Mouse (Mus musculus): ENCODE data around the gene Grin2b. TPM values are rescaled to one million over a fixed set of nuclear protein-coding genes. Genes with fewer than 3 reads are reported as not detected.

Gene Grin2b
- polyA plus RNA-seq, 1 experiment from 2014 or later = 0.45 TPM

DNA sequence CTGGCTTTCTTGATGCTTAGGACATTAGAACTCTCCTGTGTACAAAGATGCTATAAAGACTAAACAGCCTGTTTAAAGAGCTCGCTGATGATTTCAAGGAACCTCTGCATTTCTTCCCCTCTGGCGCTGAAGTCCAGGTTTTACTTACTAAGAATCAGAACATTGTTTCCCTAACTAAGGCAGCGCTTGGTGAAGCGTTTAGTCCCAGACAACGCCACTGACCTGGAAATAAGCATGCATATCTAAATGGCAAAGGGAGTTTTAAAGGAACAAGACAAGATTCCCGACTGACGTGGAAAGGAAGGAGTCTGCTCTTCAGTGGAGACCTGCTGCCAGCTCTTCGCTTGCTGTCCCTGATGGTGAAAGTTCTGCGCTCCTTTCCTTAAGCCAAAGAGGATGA lies 367.9 kb downstream of the Grin2b start:
- ATAC-seq = no peak
- DNase-seq = no peak
- Histone ChIP-seq H3K4me2 (ENCODE audit: low read depth, low read length) (no peak overlapping the region), H3K27ac (ENCODE audit: low read depth) (no peak overlapping the region), H3K4me3 (ENCODE audit: low read depth, low read length) (no peak overlapping the region), H3K27me3 (ENCODE audit: insufficient read depth, low read length) (no peaks in the 10 kb centered on the region), H3K9me3 (ENCODE audit: low read length) (no peaks in the 10 kb centered on the region), H3K4me1 (ENCODE audit: insufficient read depth) (no peaks in the 10 kb centered on the region), H3K36me3 (replicated peaks; ENCODE audit: insufficient read depth, low read length) (no peaks in the 10 kb centered on the region), H3K9ac (replicated peaks) (no peak overlapping the region)
- WGBS (ENCODE audit: insufficient replicate concordance) = 85% methylated on average over 9 of the region's 9 CpGs
- TF ChIP-seq CTCF (IDR thresholded peaks at IDR 0.05; ENCODE audit: low read depth) = no peak
- no peak for TF ChIP-seq EP300 (IDR thresholded peaks at IDR 0.05; ENCODE audit: low read depth)

DNA sequence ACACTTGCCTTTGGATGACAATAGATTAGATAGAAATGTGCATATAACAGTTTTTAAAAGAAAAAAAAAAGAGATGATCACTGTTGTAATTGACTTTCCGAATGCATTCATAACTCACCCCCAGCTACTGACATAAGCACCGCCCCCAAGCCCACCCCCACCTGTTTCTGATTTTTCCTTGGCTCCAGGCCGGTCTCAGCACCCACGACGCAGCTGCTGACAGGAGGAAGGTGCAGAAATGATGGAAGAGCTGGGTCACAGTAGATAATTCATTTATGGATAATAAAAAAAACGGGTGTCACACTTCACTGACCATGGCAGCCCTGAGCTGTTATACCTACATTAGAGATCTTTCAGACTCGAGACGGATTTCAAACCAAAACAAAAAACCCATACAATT lies 373.4 kb downstream of the Grin2b start:
- Histone ChIP-seq H3K27me3 (ENCODE audit: insufficient read depth, low read length) (no peaks in the 10 kb centered on the region), H3K4me2 (ENCODE audit: low read depth, low read length) (no peak overlapping the region), H3K4me1 (ENCODE audit: insufficient read depth) (no peaks in the 10 kb centered on the region), H3K9ac (replicated peaks) (no peak overlapping the region), H3K4me3 (ENCODE audit: low read depth, low read length) (no peak overlapping the region), H3K9me3 (ENCODE audit: low read length) (no peaks in the 10 kb centered on the region), H3K27ac (ENCODE audit: low read depth) (no peak overlapping the region), H3K36me3 (replicated peaks; ENCODE audit: insufficient read depth, low read length) (no peaks in the 10 kb centered on the region)
- TF ChIP-seq CTCF (IDR thresholded peaks at IDR 0.05; ENCODE audit: low read depth) = no peak
- TF ChIP-seq EP300 (IDR thresholded peaks at IDR 0.05; ENCODE audit: low read depth) = no peak
- ATAC-seq (no peak), DNase-seq (no peak)
- WGBS (ENCODE audit: insufficient replicate concordance) = 79% methylated on average over 8 of the region's 8 CpGs

DNA sequence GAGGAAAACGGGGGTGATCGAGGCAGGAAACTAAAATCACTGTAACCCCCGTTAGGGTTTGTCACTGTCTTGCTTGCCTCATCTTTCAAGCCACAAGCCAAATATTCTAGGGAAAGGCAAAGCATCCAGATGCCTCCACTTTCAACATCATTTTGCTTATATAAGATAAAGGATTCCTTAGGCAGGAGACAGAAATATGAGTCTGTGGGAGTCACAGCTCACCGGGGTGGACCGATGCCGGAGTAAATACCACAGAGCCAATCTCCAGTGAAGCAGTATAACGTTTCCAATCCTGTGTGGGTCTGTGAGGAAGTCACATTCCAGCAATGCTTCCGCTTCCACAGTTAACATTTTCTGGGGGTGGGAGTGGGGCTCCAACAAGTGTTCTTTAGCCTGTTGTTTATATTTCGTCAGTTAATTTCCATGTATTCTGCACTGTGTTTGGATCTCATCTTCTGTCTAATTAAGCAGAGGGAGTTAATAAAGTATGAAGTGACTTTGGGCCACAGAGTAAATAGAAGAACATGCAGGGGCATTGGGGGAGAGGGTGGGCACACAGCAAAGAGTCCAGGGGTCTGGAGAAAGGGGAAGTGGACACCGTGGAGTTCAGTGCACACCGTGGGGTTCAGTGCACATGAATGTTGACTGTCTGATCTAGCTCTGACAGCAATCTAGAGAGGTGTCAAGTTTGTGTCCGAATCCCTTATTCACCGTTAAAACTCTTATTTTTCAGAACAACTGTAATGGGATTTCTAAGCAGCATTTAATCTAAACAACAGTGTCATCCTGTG lies 374.9 kb downstream of the Grin2b start:
- DNase-seq (no peak), ATAC-seq (no peak)
- Histone ChIP-seq H3K27me3 (ENCODE audit: insufficient read depth, low read length) (no peaks in the 10 kb centered on the region), H3K4me1 (ENCODE audit: insufficient read depth) (no peaks in the 10 kb centered on the region; the same call in 1 of the 2 replicates), H3K4me3 (ENCODE audit: low read depth, low read length) (no peak overlapping the region), H3K9ac (replicated peaks) (no peak overlapping the region), H3K9me3 (ENCODE audit: low read length) (no peaks in the 10 kb centered on the region), H3K36me3 (replicated peaks; ENCODE audit: insufficient read depth, low read length) (no peaks in the 10 kb centered on the region), H3K4me2 (ENCODE audit: low read depth, low read length) (no peak overlapping the region), H3K27ac (ENCODE audit: low read depth) (no peak overlapping the region)
- 59% methylated on average over 13 of the region's 13 CpGs for WGBS (ENCODE audit: insufficient replicate concordance)
- no peak for TF ChIP-seq CTCF (IDR thresholded peaks at IDR 0.05; ENCODE audit: low read depth)
- TF ChIP-seq EP300 (IDR thresholded peaks at IDR 0.05; ENCODE audit: low read depth) = no peak

DNA sequence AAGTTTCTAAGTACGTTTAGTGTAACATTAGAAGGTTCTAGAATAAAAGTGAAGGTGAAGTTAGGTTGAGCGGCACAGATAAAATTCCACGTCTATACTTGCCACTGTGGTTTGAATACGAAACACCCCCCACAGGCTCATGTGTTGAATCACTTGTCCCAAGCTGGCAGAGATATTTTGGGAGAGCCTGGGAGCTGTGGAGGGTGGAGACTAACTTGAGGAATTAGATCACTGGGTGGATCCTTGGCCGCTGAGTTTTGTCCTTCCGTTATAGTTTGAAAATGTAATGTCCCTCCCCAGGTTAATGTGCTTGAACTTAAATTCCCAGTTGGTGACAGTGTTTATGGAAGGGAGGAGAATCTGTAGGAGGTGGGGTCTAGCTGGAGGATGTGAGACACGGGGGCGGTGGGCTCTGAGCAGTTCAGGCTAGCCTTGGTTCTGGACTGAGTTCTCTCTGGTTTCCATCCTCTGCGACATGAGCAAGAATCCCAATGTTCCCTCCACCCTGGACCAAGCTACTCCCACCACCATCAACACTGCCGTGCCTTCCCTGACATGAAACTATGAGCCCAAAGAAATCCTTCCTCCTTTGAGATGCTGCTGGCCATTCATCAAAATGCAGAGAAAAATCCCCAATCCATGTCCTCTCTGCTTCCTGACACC lies 375.8 kb downstream of the Grin2b start:
- TF ChIP-seq EP300 (IDR thresholded peaks at IDR 0.05; ENCODE audit: low read depth) (no peak), CTCF (IDR thresholded peaks at IDR 0.05; ENCODE audit: low read depth) (no peak)
- ATAC-seq (no peak), DNase-seq (no peak)
- H3K27me3 ChIP-seq (ENCODE audit: insufficient read depth, low read length) = no peaks in the 10 kb centered on the region
- no peak overlapping the region for H3K4me3 ChIP-seq (ENCODE audit: low read depth, low read length)
- no peaks in the 10 kb centered on the region; the same call in 1 of the 2 replicates for H3K4me1 ChIP-seq (ENCODE audit: insufficient read depth)
- no peak overlapping the region for H3K4me2 ChIP-seq (ENCODE audit: low read depth, low read length)
- no peaks in the 10 kb centered on the region for H3K36me3 ChIP-seq (replicated peaks; ENCODE audit: insufficient read depth, low read length)
- no peaks in the 10 kb centered on the region for H3K9me3 ChIP-seq (ENCODE audit: low read length)
- H3K27ac ChIP-seq (ENCODE audit: low read depth) = no peak overlapping the region
- H3K9ac ChIP-seq (replicated peaks) = no peak overlapping the region
- 71% methylated on average over 10 of the region's 10 CpGs for WGBS (ENCODE audit: insufficient replicate concordance)

DNA sequence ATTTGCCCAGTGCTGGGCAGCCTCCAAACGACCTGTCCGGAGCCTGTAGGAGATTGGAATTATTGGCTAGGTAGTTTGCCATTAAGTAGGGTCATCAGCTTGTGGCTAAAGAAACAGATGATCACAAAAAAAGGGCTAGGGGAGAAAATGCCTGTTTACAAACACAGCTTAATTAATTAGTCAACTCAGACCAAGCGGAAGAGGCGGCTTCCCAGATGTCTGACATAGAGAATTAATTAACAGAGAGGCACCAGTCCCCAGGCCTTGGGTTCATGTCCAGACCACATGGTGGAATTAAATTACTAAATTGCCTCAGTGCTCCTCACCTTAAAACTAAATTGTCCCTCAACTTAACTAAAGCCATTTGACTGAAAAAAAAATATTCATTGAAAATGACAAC lies 376.4 kb downstream of the Grin2b start:
- ATAC-seq (no peak), DNase-seq (no peak)
- Histone ChIP-seq H3K4me3 (ENCODE audit: low read depth, low read length) (no peak overlapping the region), H3K36me3 (replicated peaks; ENCODE audit: insufficient read depth, low read length) (no peaks in the 10 kb centered on the region), H3K9me3 (ENCODE audit: low read length) (no peaks in the 10 kb centered on the region), H3K27me3 (ENCODE audit: insufficient read depth, low read length) (no peaks in the 10 kb centered on the region), H3K27ac (ENCODE audit: low read depth) (no peak overlapping the region), H3K4me1 (ENCODE audit: insufficient read depth) (no peaks in the 10 kb centered on the region; the same call in 1 of the 2 replicates), H3K9ac (replicated peaks) (no peak overlapping the region), H3K4me2 (ENCODE audit: low read depth, low read length) (no peak overlapping the region)
- WGBS (ENCODE audit: insufficient replicate concordance) = 83% methylated on average over 4 of the region's 4 CpGs
- no peak for TF ChIP-seq CTCF (IDR thresholded peaks at IDR 0.05; ENCODE audit: low read depth)
- TF ChIP-seq EP300 (IDR thresholded peaks at IDR 0.05; ENCODE audit: low read depth) = no peak

DNA sequence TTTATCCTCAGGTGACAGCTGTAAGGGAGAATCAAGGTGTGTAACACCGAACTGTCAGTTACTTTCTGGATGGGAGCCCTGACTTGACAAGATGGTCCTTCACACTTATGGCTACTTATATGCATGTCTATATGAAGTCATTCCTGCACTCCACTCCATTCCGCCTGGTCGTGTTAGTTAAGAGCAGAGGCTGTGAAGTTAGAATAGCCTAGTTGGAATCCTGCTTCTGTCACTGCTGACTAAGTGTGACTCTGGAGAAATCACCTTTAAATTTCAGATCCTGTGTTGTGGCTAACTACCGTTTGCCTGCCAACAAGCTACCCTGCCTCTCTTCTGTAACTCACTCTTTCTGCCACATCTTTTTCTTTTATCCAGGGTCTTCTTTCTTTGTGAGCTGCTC lies 381.9 kb downstream of the Grin2b start:
- no peak overlapping the region for H3K4me2 ChIP-seq (ENCODE audit: low read depth, low read length)
- H3K36me3 ChIP-seq (replicated peaks; ENCODE audit: insufficient read depth, low read length) = no peaks in the 10 kb centered on the region
- no peak overlapping the region for H3K27ac ChIP-seq (ENCODE audit: low read depth)
- H3K9me3 ChIP-seq (ENCODE audit: low read length) = no peaks in the 10 kb centered on the region
- H3K9ac ChIP-seq (replicated peaks) = no peak overlapping the region
- DNase-seq (no peak), ATAC-seq (no peak)
- no peaks in the 10 kb centered on the region; the same call in 1 of the 2 replicates for H3K4me1 ChIP-seq (ENCODE audit: insufficient read depth)
- no peak for TF ChIP-seq CTCF (IDR thresholded peaks at IDR 0.05; ENCODE audit: low read depth)
- TF ChIP-seq EP300 (IDR thresholded peaks at IDR 0.05; ENCODE audit: low read depth) = no peak
- H3K27me3 ChIP-seq (ENCODE audit: insufficient read depth, low read length) = no peaks in the 10 kb centered on the region
- WGBS (ENCODE audit: insufficient replicate concordance) = 77% methylated on average over 4 of the region's 4 CpGs
- H3K4me3 ChIP-seq (ENCODE audit: low read depth, low read length) = no peak overlapping the region

Data from liver, postnatal 0 days (tissue).